Mouse (Mus musculus) limb, embryonic 12.5 days (tissue): ENCODE data around the gene Fosl2. TPM values are rescaled to one million over a fixed set of nuclear protein-coding genes. Genes with fewer than 3 reads are reported as not detected.

Experiments
- ATAC-seq: fragments of 200-750 bp; cut with Nextera tagmentation; 2 replicates; pipeline ENCODE4 v1.8.0; 2017; ENCODE audit warnings: low read depth, moderate TSS enrichment; ENCODE audit not compliant: insufficient number of reproducible peaks, insufficient read depth, low FRiP score, low TSS enrichment
- H3K27ac ChIP-seq: fragments of 300-500 bp; sonication (generic); 2 replicates; pipeline ENCODE4 v1.5.1; 2016; ENCODE audit warnings: mild to moderate bottlenecking, moderate library complexity
- H3K27me3 ChIP-seq: fragments of 300-500 bp; sonication (generic); 2 replicates; pipeline ENCODE4 v1.6.1; 2016; ENCODE audit warnings: mild to moderate bottlenecking, moderate library complexity
- H3K36me3 ChIP-seq: fragments of 300-500 bp; sonication (generic); 2 replicates; pipeline ENCODE4 v1.6.1; 2016; ENCODE audit warnings: mild to moderate bottlenecking, moderate library complexity
- H3K4me1 ChIP-seq: fragments of 300-500 bp; sonication (generic); replicated peaks from 2 replicates; pipeline ENCODE4 v1.6.1; 2016
- H3K4me2 ChIP-seq: fragments of 300-500 bp; sonication (generic); 2 replicates; pipeline ENCODE4 v1.6.1; 2016; ENCODE audit warnings: mild to moderate bottlenecking, moderate library complexity
- H3K4me3 ChIP-seq: fragments of 300-500 bp; sonication (generic); replicated peaks from 2 replicates; pipeline ENCODE4 v1.5.1; 2016; ENCODE audit warnings: mild to moderate bottlenecking
- H3K9ac ChIP-seq: fragments of 300-500 bp; sonication (generic); replicated peaks from 2 replicates; pipeline ENCODE4 v1.6.1; 2016; ENCODE audit warnings: mild to moderate bottlenecking, moderate library complexity
- H3K9me3 ChIP-seq: fragments of 300-500 bp; sonication (generic); 2 replicates; pipeline ENCODE4 v1.6.1; 2016; ENCODE audit warnings: mild to moderate bottlenecking, moderate library complexity
- WGBS: fragments of 180-500 bp; shearing (Covaris S2); methylation state at CpG from one replicate; pipeline ENCODE4 v1.1.7; 2016; 5-methylcytosine and 5-hydroxymethylcytosine counted together
- polyA plus RNA-seq: library from polyadenylated mRNA; unstranded; fragments of >200 nt; fragmentation: Nextera tagmentation; extraction: Ambion mirVana; gene quantifications from 2 replicates; pipeline ENCODE4 v1.2.1, GENCODE M21; 2016

Gene Fosl2
- polyA plus RNA-seq, 1 experiment from 2014 or later, result 1.2 TPM

DNA sequence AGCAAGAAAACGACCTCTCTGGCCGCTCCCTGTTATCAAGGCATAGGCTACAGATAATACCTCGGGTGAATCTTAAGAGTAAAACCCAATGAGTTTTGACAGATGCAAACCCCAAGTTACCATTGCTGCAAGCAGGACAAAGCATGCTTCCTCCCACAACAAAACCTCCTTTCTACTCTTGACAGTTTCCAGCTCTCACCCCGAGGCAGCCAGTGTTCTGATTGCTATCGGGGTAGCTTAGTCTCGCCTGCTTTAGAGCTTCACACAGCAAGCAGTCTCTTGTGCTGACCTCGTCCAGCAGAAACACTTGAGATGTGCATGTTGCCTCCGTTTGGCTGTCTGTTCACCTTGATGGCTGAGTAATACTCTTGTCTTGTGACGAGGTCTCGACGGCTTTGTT lies 52.1 kb downstream of the Fosl2 start:
- Histone ChIP-seq H3K9ac (no peak overlapping the region), H3K4me3 (no peak overlapping the region), H3K27ac (no peak overlapping the region), H3K4me1 (no peaks in the 10 kb centered on the region), H3K36me3 (no peaks in the 10 kb centered on the region), H3K27me3 (no peaks in the 10 kb centered on the region), H3K4me2 (no peak overlapping the region), H3K9me3 (no peaks in the 10 kb centered on the region)
- 69% methylated on average over 11 of the region's 11 CpGs for WGBS
- ATAC-seq, result no peak

DNA sequence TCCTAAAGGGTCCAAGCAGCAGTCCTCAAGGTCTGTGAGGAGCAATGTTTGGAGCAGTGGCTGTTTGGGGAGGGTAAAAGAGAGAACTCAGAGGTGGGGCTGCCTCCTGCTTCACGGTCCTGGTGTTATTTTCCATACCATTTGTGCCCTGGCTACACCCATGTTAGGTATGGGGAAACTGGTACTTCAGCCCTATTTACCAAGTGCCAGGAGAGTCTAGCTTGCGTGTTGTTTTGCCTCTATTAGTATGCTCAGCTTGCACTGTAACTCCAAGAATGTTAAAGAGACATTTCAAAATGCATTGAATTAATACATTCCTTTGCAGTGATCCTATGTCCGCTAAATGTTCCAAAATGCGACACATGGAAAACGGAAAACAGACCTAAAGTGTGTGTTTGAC lies 55.7 kb downstream of the Fosl2 start:
- Histone ChIP-seq H3K9ac (no peak overlapping the region), H3K27ac (no peak overlapping the region), H3K36me3 (no peaks in the 10 kb centered on the region), H3K4me3 (no peak overlapping the region), H3K27me3 (no peaks in the 10 kb centered on the region), H3K9me3 (no peaks in the 10 kb centered on the region), H3K4me2 (no peak overlapping the region), H3K4me1 (no peaks in the 10 kb centered on the region)
- WGBS, result 88% methylated on average over 5 of the region's 5 CpGs
- no peak for ATAC-seq

- Histone ChIP-seq H3K4me3 (no peak overlapping the region), H3K4me1 (no peaks in the 10 kb centered on the region), H3K9me3 (no peaks in the 10 kb centered on the region), H3K9ac (no peak overlapping the region), H3K36me3 (no peaks in the 10 kb centered on the region), H3K27ac (no peak overlapping the region), H3K4me2 (no peak overlapping the region), H3K27me3 (no peaks in the 10 kb centered on the region)
- WGBS, result 80% methylated on average over 16 of the region's 16 CpGs
- no peak for ATAC-seq
Measured at GRCm38 (mm10) chr5:32192016-32192845, 56.6 kb downstream of the Fosl2 start.

GRCm38 (mm10) chr5:32194236-32194635 lies 58.6 kb downstream of the Fosl2 start:
- no peak overlapping the region for H3K4me3 ChIP-seq
- no peak overlapping the region for H3K4me2 ChIP-seq
- no peaks in the 10 kb centered on the region for H3K36me3 ChIP-seq
- no peak overlapping the region for H3K9ac ChIP-seq
- H3K9me3 ChIP-seq, result no peaks in the 10 kb centered on the region
- H3K4me1 ChIP-seq, result no peaks in the 10 kb centered on the region
- H3K27me3 ChIP-seq, result no peaks in the 10 kb centered on the region
- H3K27ac ChIP-seq, result no peak overlapping the region
- 69% methylated on average over 4 of the region's 4 CpGs for WGBS
- ATAC-seq, result no peak

GRCm38 (mm10) chr5:32195857-32196609 lies 60.4 kb downstream of the Fosl2 start:
- H3K9ac ChIP-seq, result no peak overlapping the region
- no peak overlapping the region for H3K4me3 ChIP-seq
- no peak for ATAC-seq
- no peak overlapping the region for H3K27ac ChIP-seq
- H3K36me3 ChIP-seq, result no peaks in the 10 kb centered on the region
- no peaks in the 10 kb centered on the region for H3K4me1 ChIP-seq
- 66% methylated on average over 12 of the region's 12 CpGs for WGBS
- no peaks in the 10 kb centered on the region for H3K9me3 ChIP-seq
- no peak overlapping the region for H3K4me2 ChIP-seq
- no peaks in the 10 kb centered on the region for H3K27me3 ChIP-seq

GRCm38 (mm10) chr5:32197698-32198097 lies 62.1 kb downstream of the Fosl2 start:
- ATAC-seq, result peak; percentile 68
- no peak overlapping the region for H3K4me3 ChIP-seq
- 20% methylated on average over 4 of the region's 4 CpGs for WGBS
- no peaks in the 10 kb centered on the region for H3K4me1 ChIP-seq
- H3K9ac ChIP-seq, result no peak overlapping the region
- H3K27ac ChIP-seq, result no peak overlapping the region
- no peak overlapping the region for H3K4me2 ChIP-seq
- no peaks in the 10 kb centered on the region for H3K36me3 ChIP-seq
- no peaks in the 10 kb centered on the region for H3K27me3 ChIP-seq
- H3K9me3 ChIP-seq, result no peaks in the 10 kb centered on the region

DNA sequence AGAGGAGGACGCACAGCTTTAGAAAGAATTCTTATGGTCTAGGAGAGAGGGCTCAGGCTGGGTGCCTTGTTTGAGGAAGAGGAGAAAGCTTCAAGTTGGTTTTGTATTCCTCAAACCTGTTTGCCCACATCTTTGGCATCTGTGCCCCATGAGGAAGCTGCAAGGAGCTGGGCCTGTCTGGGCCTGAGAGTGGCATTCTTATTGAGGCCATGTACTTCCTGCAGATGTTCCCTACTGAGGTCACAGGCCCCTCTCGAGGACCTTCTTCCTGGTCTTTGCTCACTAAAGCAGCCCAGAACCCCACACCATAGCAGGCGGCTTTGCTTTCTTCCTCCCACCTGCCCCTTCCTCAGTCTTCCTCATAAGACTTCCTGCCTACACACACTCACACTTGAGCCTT lies 63.5 kb downstream of the Fosl2 start:
- Histone ChIP-seq H3K9ac (no peak overlapping the region), H3K4me1 (no peaks in the 10 kb centered on the region), H3K4me2 (no peak overlapping the region), H3K36me3 (no peaks in the 10 kb centered on the region), H3K27me3 (no peaks in the 10 kb centered on the region), H3K4me3 (no peak overlapping the region), H3K9me3 (no peaks in the 10 kb centered on the region), H3K27ac (no peak overlapping the region)
- ATAC-seq, result no peak
- 83% methylated on average over 3 of the region's 3 CpGs for WGBS

DNA sequence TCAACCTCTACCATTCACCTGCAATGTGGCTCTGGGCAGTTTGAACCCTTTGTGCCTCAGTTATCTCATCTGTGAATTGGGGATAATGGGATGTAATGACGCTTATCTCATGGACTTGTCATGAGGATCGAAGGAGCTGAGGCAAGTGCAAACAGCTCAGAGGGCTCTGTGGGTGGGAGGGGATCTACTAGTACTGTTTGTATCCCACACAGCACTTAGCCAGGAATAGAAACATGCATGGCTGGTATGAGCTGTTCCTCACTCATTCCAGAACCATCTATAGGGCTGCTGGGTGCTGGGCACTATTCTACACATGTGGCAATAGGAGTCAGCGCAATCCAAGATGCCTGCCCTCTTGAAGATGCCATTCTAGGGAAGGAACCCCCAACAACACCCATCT lies 64.0 kb downstream of the Fosl2 start:
- Histone ChIP-seq H3K36me3 (no peaks in the 10 kb centered on the region), H3K27me3 (no peaks in the 10 kb centered on the region), H3K4me3 (no peak overlapping the region), H3K4me1 (no peaks in the 10 kb centered on the region), H3K27ac (no peak overlapping the region), H3K9ac (no peak overlapping the region), H3K4me2 (no peak overlapping the region), H3K9me3 (no peaks in the 10 kb centered on the region)
- ATAC-seq, result no peak
- 88% methylated on average over 3 of the region's 3 CpGs for WGBS

DNA sequence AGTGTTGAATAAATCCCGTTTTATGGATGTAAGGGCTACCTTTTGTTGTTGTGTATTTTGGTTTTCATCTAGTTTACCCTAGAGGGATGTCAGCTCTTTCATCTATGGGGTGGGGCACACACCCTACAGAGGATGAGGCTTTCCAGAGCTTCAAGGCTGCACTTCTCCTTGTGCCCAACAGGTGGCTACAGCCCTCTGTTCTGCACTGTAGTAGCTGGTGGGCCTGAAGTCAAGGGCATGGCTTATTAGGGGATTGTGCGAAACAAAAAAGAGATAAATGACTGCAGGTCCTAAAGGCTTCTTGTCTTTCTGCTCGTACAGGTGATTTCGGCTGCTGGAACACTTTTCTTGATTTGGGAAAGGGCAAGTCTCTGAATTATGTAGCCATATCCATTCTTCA lies 69.1 kb downstream of the Fosl2 start:
- no peak overlapping the region for H3K27ac ChIP-seq
- H3K36me3 ChIP-seq, result no peaks in the 10 kb centered on the region
- H3K4me2 ChIP-seq, result no peak overlapping the region
- H3K9ac ChIP-seq, result no peak overlapping the region
- no peak overlapping the region for H3K4me3 ChIP-seq
- H3K27me3 ChIP-seq, result no peaks in the 10 kb centered on the region
- no peaks in the 10 kb centered on the region for H3K9me3 ChIP-seq
- 71% methylated on average over 4 of the region's 4 CpGs for WGBS
- ATAC-seq, result no peak; the same call in 1 of the 2 replicates
- H3K4me1 ChIP-seq, result no peaks in the 10 kb centered on the region

DNA sequence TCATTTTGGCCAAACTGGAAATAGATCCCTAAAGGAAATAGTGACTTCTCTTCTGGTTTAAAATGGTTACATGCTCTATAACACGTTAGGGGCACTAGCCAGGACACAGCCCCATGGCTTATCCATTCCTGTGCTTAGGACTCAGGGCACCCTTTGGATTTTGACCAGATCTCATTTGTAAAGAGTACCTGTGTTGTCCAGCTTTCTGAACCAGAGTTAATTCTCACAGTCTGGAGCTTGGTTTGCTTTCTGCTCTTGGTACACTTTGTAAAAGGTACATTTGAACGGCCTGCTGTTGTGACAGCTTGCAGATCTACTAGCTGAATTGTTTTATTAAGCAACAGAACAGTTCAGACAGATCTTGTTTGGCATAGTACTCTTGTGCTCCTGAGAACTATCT lies 71.1 kb downstream of the Fosl2 start:
- Histone ChIP-seq H3K4me3 (no peak overlapping the region), H3K4me1 (no peaks in the 10 kb centered on the region), H3K9me3 (no peaks in the 10 kb centered on the region), H3K9ac (no peak overlapping the region), H3K36me3 (no peaks in the 10 kb centered on the region), H3K27me3 (no peaks in the 10 kb centered on the region), H3K4me2 (no peak overlapping the region), H3K27ac (no peak overlapping the region)
- WGBS, result 75% methylated on average over 2 of the region's 2 CpGs
- ATAC-seq, result no peak
